Mouse (Mus musculus) C2C12 (cell line): ENCODE measurements around the gene Bdkrb2.

Experiments used
- CEBPB ChIP-seq: IDR thresholded peaks from one replicate; pipeline ENCODE4 v1.6.1; 2011; ENCODE audit warnings: low read depth, mild to moderate bottlenecking, control low read depth, moderate library complexity
- CTCF ChIP-seq: IDR thresholded peaks from one replicate; pipeline ENCODE4 v1.5.1; 2011; ENCODE audit not compliant: control insufficient read depth, insufficient read depth, insufficient read length
- MYOD1 ChIP-seq: IDR thresholded peaks from one replicate; pipeline ENCODE4 v1.6.1; 2011; ENCODE audit warnings: low read depth; ENCODE audit not compliant: control insufficient read depth, insufficient read length
- MYOG ChIP-seq: IDR thresholded peaks from one replicate; pipeline ENCODE4 v1.6.1; 2011; ENCODE audit not compliant: control insufficient read depth, insufficient read length; ENCODE audit errors: extremely low read depth

DNA sequence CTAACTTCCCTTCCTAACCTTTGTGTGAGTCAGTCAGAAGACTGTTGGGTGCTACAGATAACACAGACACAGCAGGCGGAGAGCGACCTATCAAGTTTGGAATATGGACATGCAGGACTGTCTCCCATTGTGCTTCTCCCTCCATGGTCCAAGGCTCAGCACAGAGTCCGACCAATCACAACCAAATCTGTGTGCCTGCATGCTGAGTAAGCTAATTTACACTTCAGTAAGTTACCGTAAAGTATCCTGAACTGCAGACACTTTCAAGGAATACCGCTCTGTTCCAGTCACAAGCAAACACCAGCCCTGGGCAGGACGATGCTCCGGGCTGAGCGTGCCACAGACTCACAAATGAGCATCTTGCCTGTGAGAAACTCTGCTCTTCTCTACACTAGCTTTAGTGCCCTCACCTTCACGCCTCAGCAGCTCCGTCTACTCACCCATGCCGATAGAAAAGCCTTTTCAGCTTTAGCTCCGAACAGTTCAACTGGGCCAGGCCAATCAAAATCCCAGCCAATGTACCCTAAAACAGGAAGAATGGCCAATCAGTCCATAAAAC is 60.0 kb downstream of the Bdkrb2 start:
- no peak for TF ChIP-seq CTCF
- TF ChIP-seq MYOG: no peak
- no peak for TF ChIP-seq CEBPB
- no peak for TF ChIP-seq MYOD1
